Mouse (Mus musculus): ENCODE measurements around the gene Bmp6. TPM values are rescaled to one million over a fixed set of nuclear protein-coding genes. Genes with fewer than 3 reads are reported as not detected.

Gene Bmp6
- polyA plus RNA-seq, 1 experiment from 2014 or later = 1.1 TPM

- Histone ChIP-seq H3K4me2 (replicated peaks; ENCODE audit: low read depth) (no peak overlapping the region), H3K27me3 (replicated peaks; ENCODE audit: control insufficient read depth, insufficient read depth, low read length) (no peaks in the 10 kb centered on the region), H3K27ac (ENCODE audit: low read depth, low read length) (no peak overlapping the region), H3K4me1 (replicated peaks; ENCODE audit: control insufficient read depth, insufficient read depth, low read length) (no peaks in the 10 kb centered on the region), H3K36me3 (ENCODE audit: control insufficient read depth, insufficient read depth) (no peaks in the 10 kb centered on the region), H3K9ac (ENCODE audit: low read depth, low read length) (no peak overlapping the region), H3K4me3 (ENCODE audit: low read depth, low read length) (no peak overlapping the region), H3K9me3 (ENCODE audit: control insufficient read depth) (no peaks in the 10 kb centered on the region)
- 91% methylated on average over 1 of the region's 1 CpGs for WGBS
- ATAC-seq = no peak
- TF ChIP-seq CTCF (IDR thresholded peaks at IDR 0.05; ENCODE audit: low read depth) = peak; percentile 46; the same call in 1 of the 2 replicates
Observed at GRCm38 (mm10) chr13:38463410-38463809, 118.5 kb downstream of the Bmp6 start.

- H3K9ac ChIP-seq (ENCODE audit: low read depth, low read length) = no peak overlapping the region
- no peak overlapping the region for H3K27ac ChIP-seq (ENCODE audit: low read depth, low read length)
- no peaks in the 10 kb centered on the region for H3K9me3 ChIP-seq (ENCODE audit: control insufficient read depth)
- WGBS = 78% methylated on average over 5 of the region's 5 CpGs
- no peaks in the 10 kb centered on the region for H3K4me1 ChIP-seq (replicated peaks; ENCODE audit: control insufficient read depth, insufficient read depth, low read length)
- TF ChIP-seq CTCF (IDR thresholded peaks at IDR 0.05; ENCODE audit: low read depth) = no peak
- no peak overlapping the region for H3K4me2 ChIP-seq (replicated peaks; ENCODE audit: low read depth)
- no peak overlapping the region for H3K4me3 ChIP-seq (ENCODE audit: low read depth, low read length)
- no peaks in the 10 kb centered on the region for H3K27me3 ChIP-seq (replicated peaks; ENCODE audit: control insufficient read depth, insufficient read depth, low read length)
- no peak for ATAC-seq
- no peaks in the 10 kb centered on the region for H3K36me3 ChIP-seq (ENCODE audit: control insufficient read depth, insufficient read depth)
Observed at GRCm38 (mm10) chr13:38470882-38471281, 126.0 kb downstream of the Bmp6 start.

GRCm38 (mm10) chr13:38472636-38473035, 127.7 kb downstream of the Bmp6 start:
- H3K27me3 ChIP-seq (replicated peaks; ENCODE audit: control insufficient read depth, insufficient read depth, low read length) = no peaks in the 10 kb centered on the region
- no peak overlapping the region for H3K9ac ChIP-seq (ENCODE audit: low read depth, low read length)
- H3K36me3 ChIP-seq (ENCODE audit: control insufficient read depth, insufficient read depth) = no peaks in the 10 kb centered on the region
- no peaks in the 10 kb centered on the region for H3K9me3 ChIP-seq (ENCODE audit: control insufficient read depth)
- no peak overlapping the region for H3K27ac ChIP-seq (ENCODE audit: low read depth, low read length)
- ATAC-seq = no peak
- H3K4me3 ChIP-seq (ENCODE audit: low read depth, low read length) = no peak overlapping the region
- H3K4me2 ChIP-seq (replicated peaks; ENCODE audit: low read depth) = no peak overlapping the region
- H3K4me1 ChIP-seq (replicated peaks; ENCODE audit: control insufficient read depth, insufficient read depth, low read length) = no peaks in the 10 kb centered on the region
- 86% methylated on average over 4 of the region's 4 CpGs for WGBS
- no peak for TF ChIP-seq CTCF (IDR thresholded peaks at IDR 0.05; ENCODE audit: low read depth)

GRCm38 (mm10) chr13:38473497-38473896, 128.6 kb downstream of the Bmp6 start:
- Histone ChIP-seq H3K4me2 (replicated peaks; ENCODE audit: low read depth) (no peak overlapping the region), H3K4me3 (ENCODE audit: low read depth, low read length) (no peak overlapping the region), H3K9ac (ENCODE audit: low read depth, low read length) (no peak overlapping the region), H3K9me3 (ENCODE audit: control insufficient read depth) (no peaks in the 10 kb centered on the region), H3K36me3 (ENCODE audit: control insufficient read depth, insufficient read depth) (no peaks in the 10 kb centered on the region), H3K27ac (ENCODE audit: low read depth, low read length) (no peak overlapping the region), H3K27me3 (replicated peaks; ENCODE audit: control insufficient read depth, insufficient read depth, low read length) (no peaks in the 10 kb centered on the region), H3K4me1 (replicated peaks; ENCODE audit: control insufficient read depth, insufficient read depth, low read length) (no peaks in the 10 kb centered on the region)
- 93% methylated on average over 6 of the region's 6 CpGs for WGBS
- ATAC-seq = no peak
- TF ChIP-seq CTCF (IDR thresholded peaks at IDR 0.05; ENCODE audit: low read depth) = no peak

- ATAC-seq = no peak
- 50% methylated on average over 8 of the region's 8 CpGs for WGBS
- Histone ChIP-seq H3K36me3 (ENCODE audit: control insufficient read depth, insufficient read depth) (no peaks in the 10 kb centered on the region), H3K9ac (ENCODE audit: low read depth, low read length) (no peak overlapping the region), H3K27ac (ENCODE audit: low read depth, low read length) (no peak overlapping the region), H3K4me1 (replicated peaks; ENCODE audit: control insufficient read depth, insufficient read depth, low read length) (no peaks in the 10 kb centered on the region), H3K4me2 (replicated peaks; ENCODE audit: low read depth) (no peak overlapping the region), H3K9me3 (ENCODE audit: control insufficient read depth) (no peaks in the 10 kb centered on the region), H3K4me3 (ENCODE audit: low read depth, low read length) (no peak overlapping the region), H3K27me3 (replicated peaks; ENCODE audit: control insufficient read depth, insufficient read depth, low read length) (no peaks in the 10 kb centered on the region)
- TF ChIP-seq CTCF (IDR thresholded peaks at IDR 0.05; ENCODE audit: low read depth) = no peak
Observed at GRCm38 (mm10) chr13:38476936-38477335, 132.0 kb downstream of the Bmp6 start.

GRCm38 (mm10) chr13:38481021-38481420, 136.1 kb downstream of the Bmp6 start:
- 73% methylated on average over 7 of the region's 7 CpGs for WGBS
- Histone ChIP-seq H3K4me2 (replicated peaks; ENCODE audit: low read depth) (no peak overlapping the region), H3K9me3 (ENCODE audit: control insufficient read depth) (no peaks in the 10 kb centered on the region), H3K36me3 (ENCODE audit: control insufficient read depth, insufficient read depth) (no peaks in the 10 kb centered on the region), H3K4me3 (ENCODE audit: low read depth, low read length) (no peak overlapping the region), H3K4me1 (replicated peaks; ENCODE audit: control insufficient read depth, insufficient read depth, low read length) (no peaks in the 10 kb centered on the region), H3K9ac (ENCODE audit: low read depth, low read length) (no peak overlapping the region), H3K27me3 (replicated peaks; ENCODE audit: control insufficient read depth, insufficient read depth, low read length) (no peaks in the 10 kb centered on the region), H3K27ac (ENCODE audit: low read depth, low read length) (no peak overlapping the region)
- no peak for ATAC-seq
- TF ChIP-seq CTCF (IDR thresholded peaks at IDR 0.05; ENCODE audit: low read depth) = no peak

- Histone ChIP-seq H3K27ac (ENCODE audit: low read depth, low read length) (no peak overlapping the region), H3K36me3 (ENCODE audit: control insufficient read depth, insufficient read depth) (no peaks in the 10 kb centered on the region), H3K27me3 (replicated peaks; ENCODE audit: control insufficient read depth, insufficient read depth, low read length) (no peaks in the 10 kb centered on the region), H3K4me2 (replicated peaks; ENCODE audit: low read depth) (no peak overlapping the region), H3K9me3 (ENCODE audit: control insufficient read depth) (no peaks in the 10 kb centered on the region), H3K4me1 (replicated peaks; ENCODE audit: control insufficient read depth, insufficient read depth, low read length) (no peaks in the 10 kb centered on the region), H3K4me3 (ENCODE audit: low read depth, low read length) (no peak overlapping the region), H3K9ac (ENCODE audit: low read depth, low read length) (no peak overlapping the region)
- no peak for TF ChIP-seq CTCF (IDR thresholded peaks at IDR 0.05; ENCODE audit: low read depth)
- ATAC-seq = no peak
- 81% methylated on average over 5 of the region's 5 CpGs for WGBS
Observed at GRCm38 (mm10) chr13:38484701-38485100, 139.8 kb downstream of the Bmp6 start.
